Mouse (Mus musculus) neural tube, embryonic 12.5 days (tissue): ENCODE results near the gene Myo18b. TPM values are rescaled to one million over a fixed set of nuclear protein-coding genes. Genes with fewer than 3 reads are reported as not detected.

Experiments used
- ATAC-seq: fragments of 200-750 bp; cut with Nextera tagmentation; 2 replicates; pipeline ENCODE4 v1.8.0; 2017; ENCODE audit warnings: low read depth, mild to moderate bottlenecking, moderate TSS enrichment, moderate library complexity; ENCODE audit not compliant: low FRiP score
- H3K27ac ChIP-seq: fragments of 300-500 bp; sonication (generic); 2 replicates; pipeline ENCODE4 v1.5.1; 2016
- H3K27me3 ChIP-seq: fragments of 300-500 bp; sonication (generic); replicated peaks from 2 replicates; pipeline ENCODE4 v1.6.1; 2016; ENCODE audit warnings: mild to moderate bottlenecking
- H3K36me3 ChIP-seq: fragments of 300-500 bp; sonication (generic); 2 replicates; pipeline ENCODE4 v1.6.1; 2016; ENCODE audit warnings: mild to moderate bottlenecking
- H3K4me1 ChIP-seq: fragments of 300-500 bp; sonication (generic); 2 replicates; pipeline ENCODE4 v1.6.1; 2016
- H3K4me2 ChIP-seq: fragments of 300-500 bp; sonication (generic); replicated peaks from 2 replicates; pipeline ENCODE4 v1.6.1; 2016; ENCODE audit warnings: mild to moderate bottlenecking
- H3K4me3 ChIP-seq: fragments of 300-500 bp; sonication (generic); 2 replicates; pipeline ENCODE4 v1.5.1; 2016
- H3K9ac ChIP-seq: fragments of 300-500 bp; sonication (generic); 2 replicates; pipeline ENCODE4 v1.6.1; 2016; ENCODE audit warnings: mild to moderate bottlenecking
- H3K9me3 ChIP-seq: fragments of 300-500 bp; sonication (generic); 2 replicates; pipeline ENCODE4 v1.6.1; 2016; ENCODE audit warnings: mild to moderate bottlenecking
- WGBS: fragments of 180-500 bp; shearing (Covaris S2); methylation state at CpG from one replicate; pipeline ENCODE4 v1.1.7; 2016; 5-methylcytosine and 5-hydroxymethylcytosine counted together
- polyA plus RNA-seq: library from polyadenylated mRNA; unstranded; fragments of >200 nt; fragmentation: Nextera tagmentation; extraction: Ambion mirVana; gene quantifications from 2 replicates; pipeline ENCODE4 v1.2.1, GENCODE M21; 2016

Gene Myo18b
- polyA plus RNA-seq, 1 experiment from 2014 or later = 1.3 TPM

- H3K4me3 ChIP-seq = no peak overlapping the region
- ATAC-seq = no peak
- no peak overlapping the region for H3K27ac ChIP-seq
- H3K4me1 ChIP-seq = no peaks in the 10 kb centered on the region
- no peak overlapping the region for H3K9ac ChIP-seq
- H3K36me3 ChIP-seq = no peaks in the 10 kb centered on the region
- no peaks in the 10 kb centered on the region for H3K9me3 ChIP-seq
- H3K27me3 ChIP-seq = no peaks in the 10 kb centered on the region
- H3K4me2 ChIP-seq = no peak overlapping the region
Observed at GRCm38 (mm10) chr5:112921914-112922313, 25.8 kb upstream of the Myo18b start.

- H3K4me1 ChIP-seq = no peaks in the 10 kb centered on the region
- no peak for ATAC-seq
- H3K4me3 ChIP-seq = no peak overlapping the region
- no peaks in the 10 kb centered on the region for H3K27me3 ChIP-seq
- WGBS = 66% methylated on average over 5 of the region's 5 CpGs
- H3K36me3 ChIP-seq = no peaks in the 10 kb centered on the region
- H3K9me3 ChIP-seq = no peaks in the 10 kb centered on the region
- no peak overlapping the region for H3K27ac ChIP-seq
- H3K9ac ChIP-seq = no peak overlapping the region
- no peak overlapping the region for H3K4me2 ChIP-seq
Observed at GRCm38 (mm10) chr5:112910381-112910780, 14.2 kb upstream of the Myo18b start.

- H3K9me3 ChIP-seq = no peaks in the 10 kb centered on the region
- H3K4me1 ChIP-seq = no peaks in the 10 kb centered on the region
- no peaks in the 10 kb centered on the region for H3K36me3 ChIP-seq
- H3K4me3 ChIP-seq = no peak overlapping the region
- ATAC-seq = no peak
- H3K9ac ChIP-seq = no peak overlapping the region
- H3K27ac ChIP-seq = no peak overlapping the region
- no peaks in the 10 kb centered on the region for H3K27me3 ChIP-seq
- WGBS = 61% methylated on average over 2 of the region's 2 CpGs
- H3K4me2 ChIP-seq = no peak overlapping the region
Observed at GRCm38 (mm10) chr5:112908169-112908614, 12.0 kb upstream of the Myo18b start.

GRCm38 (mm10) chr5:112907504-112907903 is 11.3 kb upstream of the Myo18b start:
- Histone ChIP-seq H3K4me1 (no peaks in the 10 kb centered on the region), H3K27me3 (no peaks in the 10 kb centered on the region), H3K4me3 (no peak overlapping the region), H3K27ac (no peak overlapping the region), H3K4me2 (no peak overlapping the region), H3K9ac (no peak overlapping the region), H3K36me3 (no peaks in the 10 kb centered on the region), H3K9me3 (no peaks in the 10 kb centered on the region)
- WGBS = 73% methylated on average over 6 of the region's 6 CpGs
- no peak for ATAC-seq

GRCm38 (mm10) chr5:112893462-112894060 is 2.6 kb downstream of the Myo18b start:
- no peak for ATAC-seq
- H3K27ac ChIP-seq = no peak overlapping the region
- H3K4me3 ChIP-seq = no peak overlapping the region
- H3K4me1 ChIP-seq = no peaks in the 10 kb centered on the region
- no peak overlapping the region for H3K9ac ChIP-seq
- no peaks in the 10 kb centered on the region for H3K27me3 ChIP-seq
- 82% methylated on average over 5 of the region's 5 CpGs for WGBS
- H3K36me3 ChIP-seq = no peaks in the 10 kb centered on the region
- no peaks in the 10 kb centered on the region for H3K9me3 ChIP-seq
- no peak overlapping the region for H3K4me2 ChIP-seq

- ATAC-seq = no peak
- Histone ChIP-seq H3K4me2 (no peak overlapping the region), H3K4me1 (no peaks in the 10 kb centered on the region), H3K27ac (no peak overlapping the region), H3K9ac (no peak overlapping the region), H3K4me3 (no peak overlapping the region), H3K36me3 (no peaks in the 10 kb centered on the region), H3K27me3 (no peaks in the 10 kb centered on the region), H3K9me3 (no peaks in the 10 kb centered on the region)
Observed at GRCm38 (mm10) chr5:112892411-112892810, 3.8 kb downstream of the Myo18b start.

GRCm38 (mm10) chr5:112888651-112889050 is 7.5 kb downstream of the Myo18b start:
- Histone ChIP-seq H3K4me3 (no peak overlapping the region), H3K9me3 (no peaks in the 10 kb centered on the region), H3K27me3 (no peaks in the 10 kb centered on the region), H3K36me3 (no peaks in the 10 kb centered on the region), H3K4me1 (peaks cover 6% of the 10 kb centered on the region; the same call in 1 of the 2 replicates), H3K9ac (no peak overlapping the region), H3K4me2 (no peak overlapping the region), H3K27ac (no peak overlapping the region)
- ATAC-seq = no peak
- 69% methylated on average over 7 of the region's 7 CpGs for WGBS

GRCm38 (mm10) chr5:112886687-112887491 is 9.3 kb downstream of the Myo18b start:
- H3K27ac ChIP-seq = no peak overlapping the region
- ATAC-seq = no peak
- H3K27me3 ChIP-seq = no peaks in the 10 kb centered on the region
- no peak overlapping the region for H3K9ac ChIP-seq
- WGBS = 68% methylated on average over 17 of the region's 17 CpGs
- no peak overlapping the region for H3K4me3 ChIP-seq
- H3K4me2 ChIP-seq = no peak overlapping the region
- no peaks in the 10 kb centered on the region for H3K9me3 ChIP-seq
- H3K36me3 ChIP-seq = no peaks in the 10 kb centered on the region
- H3K4me1 ChIP-seq = peaks cover 6% of the 10 kb centered on the region; the same call in 1 of the 2 replicates

GRCm38 (mm10) chr5:112877391-112878115 is 18.6 kb downstream of the Myo18b start:
- no peak for ATAC-seq
- H3K9me3 ChIP-seq = no peaks in the 10 kb centered on the region
- no peak overlapping the region for H3K27ac ChIP-seq
- H3K9ac ChIP-seq = no peak overlapping the region
- no peaks in the 10 kb centered on the region; the same call in 1 of the 2 replicates for H3K4me1 ChIP-seq
- 42% methylated on average over 14 of the region's 14 CpGs for WGBS
- no peaks in the 10 kb centered on the region for H3K36me3 ChIP-seq
- peaks cover 6% of the 10 kb centered on the region; the same call in 1 of the 2 replicates for H3K27me3 ChIP-seq
- no peak overlapping the region for H3K4me3 ChIP-seq
- H3K4me2 ChIP-seq = no peak overlapping the region

GRCm38 (mm10) chr5:112876846-112877390 is 19.2 kb downstream of the Myo18b start:
- H3K27ac ChIP-seq = no peak overlapping the region

GRCm38 (mm10) chr5:112872999-112873398 is 23.2 kb downstream of the Myo18b start:
- 84% methylated on average over 6 of the region's 6 CpGs for WGBS
- Histone ChIP-seq H3K4me3 (no peak overlapping the region), H3K9ac (no peak overlapping the region), H3K9me3 (no peaks in the 10 kb centered on the region), H3K36me3 (no peaks in the 10 kb centered on the region), H3K27ac (no peak overlapping the region), H3K27me3 (peaks cover 18% of the 10 kb centered on the region; the same call in 1 of the 2 replicates), H3K4me2 (no peak overlapping the region), H3K4me1 (no peaks in the 10 kb centered on the region; the same call in 1 of the 2 replicates)
- no peak for ATAC-seq

More at GRCm38 (mm10) chr5:112876846-112877390, 19.2 kb downstream of the Myo18b start:
- no peak overlapping the region for H3K4me2 ChIP-seq
- no peaks in the 10 kb centered on the region for H3K36me3 ChIP-seq
- no peaks in the 10 kb centered on the region for H3K9me3 ChIP-seq
- 37% methylated on average over 4 of the region's 4 CpGs for WGBS
- H3K4me1 ChIP-seq = no peaks in the 10 kb centered on the region; the same call in 1 of the 2 replicates
- peaks cover 6% of the 10 kb centered on the region; the same call in 1 of the 2 replicates for H3K27me3 ChIP-seq
- H3K4me3 ChIP-seq = no peak overlapping the region
- ATAC-seq = no peak
- no peak overlapping the region for H3K9ac ChIP-seq

GRCm38 (mm10) chr5:112870729-112871128 is 25.4 kb downstream of the Myo18b start:
- H3K4me3 ChIP-seq = no peak overlapping the region
- H3K36me3 ChIP-seq = no peaks in the 10 kb centered on the region
- no peak overlapping the region for H3K9ac ChIP-seq
- H3K4me2 ChIP-seq = no peak overlapping the region
- 24% methylated on average over 9 of the region's 9 CpGs for WGBS
- no peaks in the 10 kb centered on the region for H3K9me3 ChIP-seq
- no peak overlapping the region for H3K27ac ChIP-seq
- no peak for ATAC-seq
- H3K27me3 ChIP-seq = peaks cover 18% of the 10 kb centered on the region; the same call in 1 of the 2 replicates
- H3K4me1 ChIP-seq = no peaks in the 10 kb centered on the region
